Mouse (Mus musculus) ES-E14 (cell line): ENCODE measurements around the gene Uimc1. TPM values are rescaled to one million over a fixed set of nuclear protein-coding genes. Genes with fewer than 3 reads are reported as not detected.

ENCODE experiments used
- DNase-seq: peaks from one replicate; pipeline ENCODE4 v3.0.0-alpha.2; 2013; ENCODE audit warnings: low read depth, low spot score
- H3K27ac ChIP-seq: 2 replicates; pipeline ENCODE4 v1.5.1; 2012; ENCODE audit warnings: low read depth, mild to moderate bottlenecking, low read length, moderate library complexity, mixed read lengths; ENCODE audit not compliant: poor library complexity, insufficient read depth, severe bottlenecking
- H3K36me3 ChIP-seq: 2 replicates; pipeline ENCODE4 v1.6.1; 2012; ENCODE audit warnings: mild to moderate bottlenecking, low read length, moderate library complexity, mixed read lengths; ENCODE audit not compliant: control insufficient read depth, poor library complexity, insufficient read depth, severe bottlenecking
- H3K4me1 ChIP-seq, 2 experiments: fragments of 150-350 bp in 1 of 2; sonication (generic) in 1 of 2; 2 replicates each; pipeline ENCODE4 v1.6.1; 2012; ENCODE audit warnings: low read length in 2 of 2, mild to moderate bottlenecking in 1 of 2, mixed read lengths in 1 of 2; ENCODE audit not compliant: control insufficient read depth in 2 of 2, insufficient read depth in 2 of 2, poor library complexity in 1 of 2
- H3K4me3 ChIP-seq, 2 experiments: fragments of 150-350 bp in 1 of 2; sonication (generic) in 1 of 2; 2 replicates each; pipeline ENCODE4 v1.5.1; 2012; ENCODE audit warnings: low read length in 2 of 2, low read depth in 1 of 2, mild to moderate bottlenecking in 1 of 2, mixed read lengths in 1 of 2; ENCODE audit not compliant: insufficient read depth in 1 of 2, poor library complexity in 1 of 2, severe bottlenecking in 1 of 2
- H3K9ac ChIP-seq: 2 replicates; pipeline ENCODE4 v1.6.1; 2012; ENCODE audit warnings: low read depth, mild to moderate bottlenecking, low read length, mixed read lengths; ENCODE audit not compliant: poor library complexity, insufficient read depth, severe bottlenecking
- H3K9me3 ChIP-seq: fragments of 150-350 bp; sonication (generic); 2 replicates; pipeline ENCODE4 v1.6.1; 2012; ENCODE audit warnings: low read depth, mild to moderate bottlenecking, low read length; ENCODE audit not compliant: control insufficient read depth, insufficient read depth
- CHD2 ChIP-seq: IDR thresholded peaks from 2 replicates; pipeline ENCODE4 v1.6.1; 2014; ENCODE audit warnings: mild to moderate bottlenecking, low read depth, low read length, inconsistent platforms
- HCFC1 ChIP-seq: IDR thresholded peaks from 2 replicates; pipeline ENCODE4 v1.6.1; 2012; ENCODE audit warnings: low read length, inconsistent platforms, borderline replicate concordance; ENCODE audit not compliant: insufficient read depth
- MAFK ChIP-seq: IDR thresholded peaks from 2 replicates; pipeline ENCODE4 v1.6.1; 2014; ENCODE audit warnings: mild to moderate bottlenecking, low read depth, low read length, inconsistent platforms; ENCODE audit not compliant: insufficient read depth
- ZC3H11A ChIP-seq: IDR thresholded peaks from 2 replicates; pipeline ENCODE4 v1.6.1; 2012; ENCODE audit warnings: low read depth, mild to moderate bottlenecking, inconsistent platforms, low read length, borderline replicate concordance
- ZNF384 ChIP-seq: IDR thresholded peaks from 2 replicates; pipeline ENCODE4 v1.6.1; 2012; ENCODE audit warnings: low read depth, low read length, inconsistent platforms
- in situ Hi-C, 2 experiments: fragments of 600-800 bp; cut with MboI; formaldehyde crosslinking; loops; one replicate each; pipeline ENCODE4 v1.15.1; 2025; ENCODE audit warnings: low sequenced_read_pairs in 2 of 2, inconsistent platforms in 1 of 2; ENCODE audit not compliant: unreplicated experiment in 2 of 2
- total RNA-seq: library from RNA; depleted of rRNA; stranded (reverse); fragments of 300-350 nt; gene quantifications from 2 replicates; pipeline ENCODE4 v1.2.3, GENCODE M21; 2012

Gene Uimc1
- total RNA-seq, 1 experiment: 77.6 TPM

GRCm38 (mm10) chr13:55019181-55019580 is 80.9 kb downstream of the Uimc1 start:
- Histone ChIP-seq H3K9ac (no peak overlapping the region), H3K9me3 (no peaks in the 10 kb centered on the region), H3K36me3 (no peaks in the 10 kb centered on the region), H3K4me1 (peaks cover 2 to 11% of the 10 kb centered on the region in 2 experiments; a peak in 2 of 4 replicates), H3K4me3 (no peak overlapping the region), H3K27ac (no peak overlapping the region)
- in situ Hi-C loops: no loop called here
- no peak for DNase-seq
- TF ChIP-seq HCFC1 (no peak), ZNF384 (no peak), CHD2 (no peak), ZC3H11A (no peak), MAFK (no peak)

DNA sequence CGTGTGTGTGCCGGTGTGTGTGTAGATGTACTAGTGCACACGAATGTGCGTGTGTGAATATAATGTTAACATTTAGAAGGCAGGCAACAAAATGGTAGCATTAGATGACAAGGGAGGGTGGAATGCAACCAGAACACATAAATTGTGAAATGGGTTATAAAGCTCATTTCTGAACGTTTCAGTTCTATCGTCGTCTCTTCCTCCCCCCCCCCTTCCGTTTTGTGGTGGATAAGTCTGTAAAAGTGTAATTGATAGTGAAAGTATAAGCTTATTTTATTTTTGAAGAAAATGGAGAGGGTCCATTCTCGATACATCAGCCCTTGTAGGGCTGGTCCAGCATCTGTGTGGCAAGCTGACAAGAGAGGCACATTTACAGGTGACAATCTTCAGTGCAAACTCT is 81.4 kb downstream of the Uimc1 start:
- Histone ChIP-seq H3K4me3 (no peak overlapping the region), H3K9me3 (no peaks in the 10 kb centered on the region), H3K27ac (no peak overlapping the region), H3K36me3 (no peaks in the 10 kb centered on the region), H3K9ac (no peak overlapping the region), H3K4me1 (peaks cover 2 to 11% of the 10 kb centered on the region in 2 experiments; a peak in 2 of 4 replicates)
- DNase-seq: no peak
- TF ChIP-seq MAFK (no peak), ZC3H11A (no peak), CHD2 (no peak), HCFC1 (no peak), ZNF384 (no peak)
- in situ Hi-C loops: no loop called here

- no peak for DNase-seq
- in situ Hi-C loops: no loop called here
- no peak overlapping the region for H3K27ac ChIP-seq
- H3K4me3 ChIP-seq: no peak overlapping the region
- peaks cover 2 to 14% of the 10 kb centered on the region in 2 experiments; a peak in 2 of 4 replicates for H3K4me1 ChIP-seq
- H3K36me3 ChIP-seq: no peaks in the 10 kb centered on the region
- H3K9me3 ChIP-seq: no peaks in the 10 kb centered on the region
- H3K9ac ChIP-seq: no peak overlapping the region
- TF ChIP-seq HCFC1: no peak
- TF ChIP-seq CHD2: no peak
- no peak for TF ChIP-seq ZNF384
- no peak for TF ChIP-seq MAFK
- TF ChIP-seq ZC3H11A: no peak
Observed at GRCm38 (mm10) chr13:55017898-55018599, 82.1 kb downstream of the Uimc1 start.

- no peak for TF ChIP-seq MAFK
- no peak for TF ChIP-seq HCFC1
- no peak for TF ChIP-seq ZNF384
- no peak for TF ChIP-seq CHD2
- TF ChIP-seq ZC3H11A: no peak
- in situ Hi-C loops: no loop called here
- no peak overlapping the region for H3K9ac ChIP-seq
- no peaks in the 10 kb centered on the region for H3K9me3 ChIP-seq
- DNase-seq: no peak
- no peak overlapping the region for H3K27ac ChIP-seq
- no peaks in the 10 kb centered on the region for H3K36me3 ChIP-seq
- peaks cover 0 to 10% of the 10 kb centered on the region in 2 experiments; a peak in 1 of 4 replicates for H3K4me1 ChIP-seq
- no peak overlapping the region for H3K4me3 ChIP-seq
Observed at GRCm38 (mm10) chr13:55017154-55017897, 82.8 kb downstream of the Uimc1 start.
